Mouse (Mus musculus) lung, embryonic 14.5 days (tissue): Measurements from ENCODE around the gene Mgat4b. TPM values are rescaled to one million over a fixed set of nuclear protein-coding genes. Genes with fewer than 3 reads are reported as not detected.

Source experiments
- ATAC-seq: fragments of 200-750 bp; cut with Nextera tagmentation; 2 replicates; pipeline ENCODE4 v1.8.0; 2017; ENCODE audit warnings: mild to moderate bottlenecking, moderate TSS enrichment, moderate library complexity; ENCODE audit not compliant: insufficient read depth
- DNase-seq: peaks from one replicate; pipeline ENCODE4 v3.0.0-alpha.2; 2015
- H3K27ac ChIP-seq: fragments of 300-500 bp; sonication (generic); 2 replicates; pipeline ENCODE4 v1.5.1; 2014; ENCODE audit warnings: low read depth, mild to moderate bottlenecking, moderate library complexity
- H3K27me3 ChIP-seq: fragments of 300-500 bp; sonication (generic); 2 replicates; pipeline ENCODE4 v1.6.1; 2014; ENCODE audit warnings: low read length, control low read depth; ENCODE audit not compliant: insufficient read depth
- H3K36me3 ChIP-seq: fragments of 300-500 bp; sonication (generic); 2 replicates; pipeline ENCODE4 v1.6.1; 2014; ENCODE audit warnings: control low read depth; ENCODE audit not compliant: insufficient read depth
- H3K4me1 ChIP-seq: fragments of 300-500 bp; sonication (generic); 2 replicates; pipeline ENCODE4 v1.6.1; 2014; ENCODE audit warnings: antibody characterized with exemption, control low read depth; ENCODE audit not compliant: insufficient read depth
- H3K4me2 ChIP-seq: fragments of 300-500 bp; sonication (generic); 2 replicates; pipeline ENCODE4 v1.6.1; 2014; ENCODE audit warnings: mild to moderate bottlenecking
- H3K4me3 ChIP-seq: fragments of 300-500 bp; sonication (generic); 2 replicates; pipeline ENCODE4 v1.5.1; 2014; ENCODE audit warnings: low read depth, low read length
- H3K9ac ChIP-seq: fragments of 300-500 bp; sonication (generic); 2 replicates; pipeline ENCODE4 v1.6.1; 2014
- H3K9me3 ChIP-seq: fragments of 300-500 bp; sonication (generic); 2 replicates; pipeline ENCODE4 v1.6.1; 2016; ENCODE audit warnings: low read depth, low read length, control low read depth
- CTCF ChIP-seq: IDR thresholded peaks from 2 replicates; pipeline ENCODE4 v1.5.1; 2016; ENCODE audit warnings: antibody characterized with exemption, low read depth
- WGBS: fragments of 180-500 bp; shearing (Covaris S2); extraction: QIAGEN DNeasy Blood & Tissue Kit; methylation state at CpG from one replicate; pipeline ENCODE4 v1.1.7; 2014; 5-methylcytosine and 5-hydroxymethylcytosine counted together
- polyA plus RNA-seq: library from polyadenylated mRNA; unstranded; fragments of >200 nt; fragmentation: Nextera tagmentation; extraction: Ambion mirVana; gene quantifications from 2 replicates; pipeline ENCODE4 v1.2.1, GENCODE M21; 2014

Mgat4b gene
- polyA plus RNA-seq, 1 experiment from 2014 or later = 44.2 TPM

DNA sequence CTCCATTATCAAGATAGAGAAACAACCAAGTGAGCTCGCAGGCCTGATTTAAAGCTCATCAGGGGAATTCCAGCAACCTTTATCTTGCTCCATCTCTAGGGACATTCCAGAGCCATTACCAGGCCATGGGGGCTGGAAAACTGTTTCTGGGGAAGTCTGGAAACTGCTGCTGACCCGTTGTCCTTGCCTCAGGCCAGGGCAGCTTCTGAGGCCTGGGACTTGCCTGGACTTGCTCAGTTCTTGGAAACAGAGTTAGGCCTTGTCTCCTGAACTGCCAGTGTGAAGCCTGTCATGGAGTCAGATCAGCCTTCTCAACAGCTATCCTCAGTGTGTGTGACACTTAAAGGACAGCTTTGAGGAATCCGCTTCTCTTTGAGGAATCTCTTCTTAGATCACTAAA lies 41.5 kb downstream of the Mgat4b start:
- TF ChIP-seq CTCF = no peak
- H3K4me2 ChIP-seq = no peak overlapping the region
- H3K27me3 ChIP-seq = no peaks in the 10 kb centered on the region
- ATAC-seq (0 out of 2 replicates have a peak, but pooled peaks have one; percentile 21), DNase-seq (no peak)
- H3K27ac ChIP-seq = peak overlapping the region; percentile 13; the same call in 1 of the 2 replicates
- no peaks in the 10 kb centered on the region for H3K9me3 ChIP-seq
- no peak overlapping the region for H3K4me3 ChIP-seq
- peaks cover 17% of the 10 kb centered on the region; the same call in 1 of the 2 replicates for H3K36me3 ChIP-seq
- no peak overlapping the region for H3K9ac ChIP-seq
- 36% methylated on average over 3 of the region's 3 CpGs for WGBS
- peaks cover 7% of the 10 kb centered on the region; the same call in 1 of the 2 replicates for H3K4me1 ChIP-seq

DNA sequence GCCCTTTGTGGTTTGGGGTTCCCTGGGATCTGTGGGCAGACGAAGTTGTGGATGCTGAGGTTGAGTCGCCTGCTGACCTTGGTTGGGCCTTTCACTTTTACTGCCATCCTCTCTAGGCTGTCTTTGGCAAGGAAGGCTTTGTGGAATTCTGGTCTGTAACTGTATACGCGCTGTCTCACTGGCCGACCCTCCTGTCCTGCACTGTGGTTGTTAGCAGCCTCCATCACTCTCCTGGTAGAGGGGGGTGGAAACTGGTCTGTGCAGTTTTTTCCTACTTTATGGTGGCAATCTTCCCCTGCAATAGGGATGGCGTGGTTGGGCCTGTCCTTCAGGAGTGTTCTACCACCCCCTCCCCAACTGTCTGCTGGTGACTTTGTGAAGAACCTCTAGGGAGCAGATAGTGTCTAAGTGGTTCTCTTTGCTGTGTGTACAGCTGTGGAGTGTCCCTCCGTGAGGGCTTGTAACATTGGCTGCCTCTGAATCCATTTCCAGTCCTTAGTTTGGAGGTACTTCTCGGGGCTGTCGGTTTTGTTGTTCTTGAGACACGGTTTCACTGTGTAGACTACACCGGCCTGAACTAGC lies 42.1 kb downstream of the Mgat4b start:
- Histone ChIP-seq H3K36me3 (peaks cover 23% of the 10 kb centered on the region), H3K9me3 (no peaks in the 10 kb centered on the region), H3K4me2 (no peak overlapping the region), H3K4me3 (no peak overlapping the region), H3K4me1 (peaks cover 7% of the 10 kb centered on the region; the same call in 1 of the 2 replicates), H3K27ac (0 out of 2 replicates have a peak overlapping the region, but pooled peaks have one; percentile 9), H3K27me3 (no peaks in the 10 kb centered on the region), H3K9ac (no peak overlapping the region)
- no peak for DNase-seq
- peak; percentile 53; the same call in 1 of the 2 replicates for ATAC-seq
- TF ChIP-seq CTCF = no peak
- WGBS = 40% methylated on average over 11 of the region's 11 CpGs

DNA sequence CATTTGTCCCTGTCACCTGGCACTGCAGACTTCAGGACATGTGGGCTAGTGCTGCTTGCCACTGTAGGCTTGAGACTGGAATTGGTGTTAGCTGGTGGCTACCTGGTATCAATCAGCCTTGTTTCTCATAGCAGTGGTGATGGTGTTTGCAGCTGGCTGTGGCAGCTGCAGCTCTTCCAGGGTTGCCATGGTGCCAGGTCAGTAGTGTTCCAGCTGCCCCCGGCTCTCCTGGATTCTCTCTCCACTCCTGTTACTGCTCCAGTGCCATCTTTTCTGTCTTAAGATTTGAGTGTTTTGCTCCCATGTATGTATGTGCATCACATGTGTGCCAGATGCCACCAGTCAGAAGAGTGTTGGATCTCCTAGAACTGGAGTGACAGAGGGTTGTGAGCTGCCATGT lies 42.7 kb downstream of the Mgat4b start:
- Histone ChIP-seq H3K9ac (no peak overlapping the region), H3K9me3 (no peaks in the 10 kb centered on the region), H3K4me2 (no peak overlapping the region), H3K4me1 (peaks cover 7% of the 10 kb centered on the region; the same call in 1 of the 2 replicates), H3K27me3 (no peaks in the 10 kb centered on the region), H3K36me3 (peaks cover 30% of the 10 kb centered on the region), H3K4me3 (no peak overlapping the region), H3K27ac (no peak overlapping the region)
- ATAC-seq (no peak), DNase-seq (no peak)
- no peak for TF ChIP-seq CTCF
- 48% methylated on average over 1 of the region's 1 CpGs for WGBS

DNA sequence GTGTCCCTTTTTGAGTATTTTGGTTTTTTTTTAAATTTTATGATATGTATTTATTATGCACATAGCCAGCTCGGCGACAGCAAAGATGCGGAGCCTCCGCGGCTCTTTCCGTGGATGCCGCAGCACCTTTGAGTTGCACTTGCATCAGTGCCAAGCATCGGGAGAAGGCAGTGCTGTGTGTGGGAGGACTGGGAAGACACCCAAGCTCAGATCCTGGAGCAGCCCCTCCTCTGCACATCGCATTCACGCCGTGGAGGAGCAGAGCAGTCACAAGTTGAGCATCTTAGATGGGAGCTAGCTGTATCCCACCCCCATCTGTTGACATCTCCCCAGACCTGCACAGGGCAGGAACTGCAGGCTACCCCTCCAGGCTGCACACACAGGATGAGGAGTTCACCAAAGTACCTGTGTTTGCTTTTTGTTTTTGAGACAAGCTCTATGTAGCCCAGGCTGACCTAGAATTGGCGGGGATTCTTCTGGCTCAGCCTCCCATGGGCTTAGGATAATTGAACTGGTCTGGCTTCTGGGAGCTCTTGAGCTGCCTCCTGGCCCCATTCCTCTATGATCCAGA lies 43.4 kb downstream of the Mgat4b start:
- H3K9me3 ChIP-seq = no peaks in the 10 kb centered on the region
- H3K27me3 ChIP-seq = no peaks in the 10 kb centered on the region
- ATAC-seq (peak; percentile 19; the same call in 1 of the 2 replicates), DNase-seq (no peak)
- H3K4me2 ChIP-seq = no peak overlapping the region
- H3K9ac ChIP-seq = no peak overlapping the region
- H3K4me1 ChIP-seq = peaks cover 7% of the 10 kb centered on the region; the same call in 1 of the 2 replicates
- H3K4me3 ChIP-seq = no peak overlapping the region
- WGBS = 74% methylated on average over 12 of the region's 12 CpGs
- no peak overlapping the region for H3K27ac ChIP-seq
- peaks cover 37% of the 10 kb centered on the region for H3K36me3 ChIP-seq
- TF ChIP-seq CTCF = no peak

DNA sequence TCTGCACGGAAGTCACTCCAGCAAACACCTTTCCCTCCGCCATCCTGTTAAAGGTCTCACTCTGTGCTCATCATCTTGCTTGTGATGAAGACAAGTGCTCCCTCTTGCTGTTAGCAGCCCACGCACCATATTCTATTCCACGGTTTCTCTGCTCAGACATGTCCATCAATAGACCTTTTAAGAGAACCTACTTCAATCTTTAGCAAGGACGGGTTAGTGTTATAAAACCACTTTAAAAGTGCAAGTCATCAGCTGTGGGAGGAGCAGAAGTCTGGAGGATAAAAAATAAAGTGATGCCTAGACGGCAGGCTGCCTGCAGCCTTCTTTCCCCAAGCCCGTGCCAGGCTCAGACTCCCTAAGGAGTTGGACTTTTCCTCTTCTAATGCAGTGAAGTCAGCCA lies 45.9 kb downstream of the Mgat4b start:
- WGBS = 80% methylated on average over 7 of the region's 7 CpGs
- no peak for TF ChIP-seq CTCF
- H3K4me3 ChIP-seq = no peak overlapping the region
- H3K9ac ChIP-seq = no peak overlapping the region
- no peak for ATAC-seq
- H3K27me3 ChIP-seq = no peaks in the 10 kb centered on the region
- no peak for DNase-seq
- no peaks in the 10 kb centered on the region for H3K9me3 ChIP-seq
- H3K36me3 ChIP-seq = peaks cover 62% of the 10 kb centered on the region
- H3K4me2 ChIP-seq = no peak overlapping the region
- no peak overlapping the region for H3K27ac ChIP-seq
- H3K4me1 ChIP-seq = peaks cover 7% of the 10 kb centered on the region; the same call in 1 of the 2 replicates

DNA sequence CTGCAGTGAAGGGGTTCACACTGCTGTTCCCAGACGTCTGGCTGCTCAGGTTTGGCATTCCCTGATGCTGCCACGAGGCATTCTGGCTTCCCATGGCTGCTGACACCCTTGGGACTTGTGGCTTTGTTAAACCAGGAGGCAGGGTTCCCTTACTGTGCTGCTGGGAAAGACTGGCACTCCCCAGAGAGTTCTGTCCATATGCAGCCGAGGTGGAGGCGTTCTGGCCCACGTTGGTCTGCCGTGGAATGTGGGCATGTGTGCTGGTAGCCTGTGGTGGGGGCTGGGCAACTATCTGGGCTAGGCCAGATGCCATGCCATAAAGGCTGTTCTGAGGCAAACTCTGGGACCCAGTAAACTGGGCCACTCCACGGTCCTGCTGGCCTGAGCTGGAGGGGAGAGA lies 47.6 kb downstream of the Mgat4b start:
- H3K27ac ChIP-seq = no peak overlapping the region
- no peak overlapping the region for H3K4me3 ChIP-seq
- H3K36me3 ChIP-seq = peaks cover 78% of the 10 kb centered on the region
- DNase-seq = no peak
- no peaks in the 10 kb centered on the region for H3K9me3 ChIP-seq
- 88% methylated on average over 7 of the region's 7 CpGs for WGBS
- TF ChIP-seq CTCF = no peak
- H3K4me2 ChIP-seq = no peak overlapping the region
- no peaks in the 10 kb centered on the region for H3K4me1 ChIP-seq
- no peak overlapping the region for H3K9ac ChIP-seq
- no peak for ATAC-seq
- no peaks in the 10 kb centered on the region for H3K27me3 ChIP-seq

DNA sequence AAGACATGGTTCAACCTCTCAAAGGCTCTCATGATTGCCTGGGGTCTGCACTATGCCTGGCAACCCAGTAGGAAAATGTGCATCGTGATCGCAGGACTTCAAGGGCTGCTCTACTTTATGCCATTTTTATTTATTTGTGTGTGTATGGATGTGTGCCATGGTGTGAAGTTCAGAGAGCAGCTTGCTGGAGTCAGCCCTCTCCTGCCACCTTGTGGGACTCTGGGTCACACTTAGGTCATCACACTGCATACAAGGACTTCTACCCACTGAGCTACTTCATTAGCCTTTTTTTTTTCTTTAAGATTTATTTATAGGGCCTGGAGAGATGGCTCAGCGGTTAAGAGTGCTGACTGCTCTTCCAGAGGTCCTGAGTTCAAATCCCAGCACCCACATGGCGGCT lies 51.3 kb downstream of the Mgat4b start:
- Histone ChIP-seq H3K4me1 (no peaks in the 10 kb centered on the region), H3K27ac (no peak overlapping the region), H3K36me3 (peaks cover 94% of the 10 kb centered on the region), H3K9ac (no peak overlapping the region), H3K27me3 (no peaks in the 10 kb centered on the region), H3K4me2 (no peak overlapping the region), H3K9me3 (no peaks in the 10 kb centered on the region), H3K4me3 (no peak overlapping the region)
- peak; percentile 30; the same call in 1 of the 2 replicates for TF ChIP-seq CTCF
- 85% methylated on average over 4 of the region's 4 CpGs for WGBS
- DNase-seq = peak; percentile 39
- no peak; the same call in 1 of the 2 replicates for ATAC-seq
